Mouse (Mus musculus) heart, embryonic 14.5 days (tissue): ENCODE results near the gene Pds5b. TPM values are rescaled to one million over a fixed set of nuclear protein-coding genes. Genes with fewer than 3 reads are reported as not detected.
"Not testable (repeated sequence)": the region's sequence is repeated elsewhere in the genome, so short reads cannot be mapped to it uniquely, and the experiment has no call there.

Source experiments
- ATAC-seq: fragments of 200-750 bp; cut with Nextera tagmentation; 2 replicates; pipeline ENCODE4 v1.8.0; 2017; ENCODE audit warnings: low read depth, moderate TSS enrichment; ENCODE audit not compliant: insufficient number of reproducible peaks, insufficient read depth, low FRiP score
- H3K27ac ChIP-seq, 2 experiments: fragments of 200-500 bp in 1 of 2; fragments of 300-500 bp in 1 of 2; sonication (generic) in 1 of 2; replicated peaks in 1 of 2; 2 replicates each; pipeline ENCODE4 v1.5.1; 2012 to 2014; ENCODE audit warnings: low read depth in 2 of 2, low read length in 2 of 2, control low read depth in 1 of 2, mild to moderate bottlenecking in 1 of 2, mixed read lengths in 1 of 2; ENCODE audit not compliant: control insufficient read depth in 1 of 2, insufficient read depth in 1 of 2
- H3K27me3 ChIP-seq: fragments of 300-500 bp; sonication (generic); 2 replicates; pipeline ENCODE4 v1.6.1; 2014; ENCODE audit warnings: mild to moderate bottlenecking, low read length, control low read depth; ENCODE audit not compliant: control insufficient read depth, insufficient read depth
- H3K36me3 ChIP-seq: fragments of 300-500 bp; sonication (generic); 2 replicates; pipeline ENCODE4 v1.6.1; 2014; ENCODE audit warnings: mild to moderate bottlenecking, control low read depth, low read length, mixed read lengths; ENCODE audit not compliant: control insufficient read depth, insufficient read depth
- H3K4me1 ChIP-seq, 2 experiments: fragments of 200-500 bp in 1 of 2; fragments of 300-500 bp in 1 of 2; sonication (generic) in 1 of 2; 2 replicates each; pipeline ENCODE4 v1.6.1; 2012 to 2014; ENCODE audit warnings: low read length in 2 of 2, control low read depth in 1 of 2, mixed read lengths in 1 of 2; ENCODE audit not compliant: control insufficient read depth in 2 of 2, insufficient read depth in 2 of 2
- H3K4me2 ChIP-seq: fragments of 300-500 bp; sonication (generic); 2 replicates; pipeline ENCODE4 v1.6.1; 2014; ENCODE audit warnings: mild to moderate bottlenecking, low read length
- H3K4me3 ChIP-seq, 2 experiments: fragments of 200-500 bp in 1 of 2; fragments of 300-500 bp in 1 of 2; sonication (generic) in 1 of 2; 2 replicates each; pipeline ENCODE4 v1.5.1; 2012 to 2014; ENCODE audit warnings: low read length in 2 of 2, mild to moderate bottlenecking in 2 of 2, control low read depth in 1 of 2, low read depth in 1 of 2, moderate library complexity in 1 of 2; ENCODE audit not compliant: control insufficient read depth in 1 of 2, insufficient read depth in 1 of 2
- H3K9ac ChIP-seq: fragments of 300-500 bp; sonication (generic); 2 replicates; pipeline ENCODE4 v1.6.1; 2014; ENCODE audit warnings: mild to moderate bottlenecking, low read length
- H3K9me3 ChIP-seq: fragments of 300-500 bp; sonication (generic); 2 replicates; pipeline ENCODE4 v1.6.1; 2016; ENCODE audit warnings: low read length, control low read depth; ENCODE audit not compliant: control insufficient read depth
- WGBS: fragments of 180-500 bp; shearing (Covaris S2); extraction: QIAGEN DNeasy Blood & Tissue Kit; methylation state at CpG from one replicate; pipeline ENCODE4 v1.1.7; 2014; 5-methylcytosine and 5-hydroxymethylcytosine counted together
- polyA plus RNA-seq: library from polyadenylated mRNA; unstranded; fragments of >200 nt; fragmentation: Nextera tagmentation; extraction: Ambion mirVana; gene quantifications from 2 replicates; pipeline ENCODE4 v1.2.1, GENCODE M21; 2014

The Pds5b gene
- polyA plus RNA-seq, 1 experiment from 2014 or later, result 23.4 TPM

- H3K4me2 ChIP-seq, result no peak overlapping the region
- no peaks in the 10 kb centered on the region for H3K9me3 ChIP-seq
- peaks cover 30% of the 10 kb centered on the region for H3K36me3 ChIP-seq
- no peak overlapping the region for H3K9ac ChIP-seq
- ATAC-seq, result no peak
- WGBS, result 95% methylated on average over 2 of the region's 2 CpGs
- 0 out of 4 replicates have a peak, but pooled peaks cover 0 to 1% of the 10 kb centered on the region in 2 experiments for H3K4me1 ChIP-seq
- H3K4me3 ChIP-seq, result no peak overlapping the region
- H3K27ac ChIP-seq, result no peak overlapping the region
- H3K27me3 ChIP-seq, result no peaks in the 10 kb centered on the region
These were observed 21.0 kb upstream of the Pds5b start for GRCm38 (mm10) chr5:150652578-150652977.

GRCm38 (mm10) chr5:150654548-150654947 is 19.0 kb upstream of the Pds5b start:
- no peak for ATAC-seq
- Histone ChIP-seq H3K4me3 (no peak overlapping the region), H3K4me1 (peaks cover 0 to 7% of the 10 kb centered on the region in 2 experiments; a peak in 1 of 4 replicates), H3K9ac (no peak overlapping the region), H3K36me3 (peaks cover 12% of the 10 kb centered on the region), H3K4me2 (no peak overlapping the region), H3K27ac (no peak overlapping the region), H3K9me3 (no peaks in the 10 kb centered on the region), H3K27me3 (no peaks in the 10 kb centered on the region)

GRCm38 (mm10) chr5:150659425-150659824 is 14.1 kb upstream of the Pds5b start:
- peaks cover 0 to 22% of the 10 kb centered on the region in 2 experiments; a peak in 2 of 4 replicates for H3K4me1 ChIP-seq
- not testable (repeated sequence) for H3K4me2 ChIP-seq

GRCm38 (mm10) chr5:150660296-150660695 is 13.2 kb upstream of the Pds5b start:
- H3K4me2 ChIP-seq, result peak overlapping the region; percentile 25
- ATAC-seq, result not testable (repeated sequence)

More at GRCm38 (mm10) chr5:150659425-150659824, 14.1 kb upstream of the Pds5b start:
- H3K36me3 ChIP-seq, result peaks cover 27% of the 10 kb centered on the region
- H3K27me3 ChIP-seq, ATAC-seq, H3K9ac ChIP-seq, H3K27ac ChIP-seq, H3K4me3 ChIP-seq, H3K9me3 ChIP-seq: not testable (repeated sequence)
- 86% methylated on average over 6 of the region's 6 CpGs for WGBS

GRCm38 (mm10) chr5:150663926-150664325 is 9.6 kb upstream of the Pds5b start:
- not testable (repeated sequence) for ATAC-seq, H3K27me3 ChIP-seq, H3K27ac ChIP-seq, H3K9me3 ChIP-seq
- peaks cover 27% of the 10 kb centered on the region for H3K36me3 ChIP-seq
- peaks cover 0 to 15% of the 10 kb centered on the region in 2 experiments; a peak in 2 of 4 replicates for H3K4me1 ChIP-seq
- H3K4me2 ChIP-seq, result peak overlapping the region; percentile 82
- peak overlapping the region; percentile 13; the same call in 1 of the 2 replicates for H3K9ac ChIP-seq
- H3K4me3 ChIP-seq, result peak overlapping the region; percentile 6 to 87; a peak in 3 of 4 replicates
- 19% methylated on average over 7 of the region's 7 CpGs for WGBS

More at GRCm38 (mm10) chr5:150660296-150660695, 13.2 kb upstream of the Pds5b start:
- not testable (repeated sequence) for H3K9ac ChIP-seq, H3K27ac ChIP-seq, H3K27me3 ChIP-seq, H3K9me3 ChIP-seq, H3K4me3 ChIP-seq
- WGBS, result 94% methylated on average over 3 of the region's 3 CpGs
- Histone ChIP-seq H3K36me3 (peaks cover 27% of the 10 kb centered on the region), H3K4me1 (peaks cover 0 to 22% of the 10 kb centered on the region in 2 experiments; a peak in 2 of 4 replicates)

GRCm38 (mm10) chr5:150664794-150665131 is 8.8 kb upstream of the Pds5b start:
- no peak for ATAC-seq

GRCm38 (mm10) chr5:150665132-150665954 is 8.2 kb upstream of the Pds5b start:
- no peaks in the 10 kb centered on the region for H3K9me3 ChIP-seq
- H3K27ac ChIP-seq, result peak overlapping the region; percentile 92 to 98
- under 1% methylated on average over 52 of the region's 52 CpGs for WGBS
- H3K27me3 ChIP-seq, result no peaks in the 10 kb centered on the region
- peaks cover 0 to 12% of the 10 kb centered on the region in 2 experiments; a peak in 2 of 4 replicates for H3K4me1 ChIP-seq
- H3K9ac ChIP-seq, result peak overlapping the region; percentile 96
- ATAC-seq, result peak; percentile 97
- H3K4me2 ChIP-seq, result peak overlapping the region; percentile 82
- H3K4me3 ChIP-seq, result peak overlapping the region; percentile 77 to 87
- H3K36me3 ChIP-seq, result peaks cover 20% of the 10 kb centered on the region

More at GRCm38 (mm10) chr5:150664794-150665131, 8.8 kb upstream of the Pds5b start:
- Histone ChIP-seq H3K27me3 (no peaks in the 10 kb centered on the region), H3K4me2 (peak overlapping the region; percentile 82), H3K4me1 (peaks cover 0 to 15% of the 10 kb centered on the region in 2 experiments; a peak in 2 of 4 replicates), H3K9ac (peak overlapping the region; percentile 96), H3K9me3 (no peaks in the 10 kb centered on the region), H3K36me3 (peaks cover 23% of the 10 kb centered on the region), H3K4me3 (peak overlapping the region; percentile 77 to 87), H3K27ac (peak overlapping the region; percentile 92 to 98)
- WGBS, result under 1% methylated on average over 10 of the region's 10 CpGs
